Mouse (Mus musculus): ENCODE measurements around the gene Fblim1. TPM values are rescaled to one million over a fixed set of nuclear protein-coding genes. Genes with fewer than 3 reads are reported as not detected.

Gene Fblim1
- polyA plus RNA-seq, 1 experiment from 2014 or later = 41.0 TPM

GRCm38 (mm10) chr4:141538408-141539212, 67.3 kb downstream of the Fblim1 start, which contains the start of gene Spen:
TSS of gene Spen (minus strand) at chr4:141538597.
- ATAC-seq (ENCODE audit: low FRiP score) = peak; percentile 80
- H3K36me3 ChIP-seq = no peaks in the 10 kb centered on the region

GRCm38 (mm10) chr4:141537706-141538407, 68.0 kb downstream of the Fblim1 start:
- no peaks in the 10 kb centered on the region for H3K36me3 ChIP-seq
- H3K9ac ChIP-seq = peak overlapping the region; percentile 96
- under 1% methylated on average over 89 of the region's 101 CpGs for WGBS
- H3K4me3 ChIP-seq = peak overlapping the region; percentile 96
- H3K27me3 ChIP-seq = no peaks in the 10 kb centered on the region
- peak; percentile 8 for ATAC-seq (ENCODE audit: low FRiP score)
- H3K4me2 ChIP-seq = peak overlapping the region; percentile 84
- no peaks in the 10 kb centered on the region for H3K9me3 ChIP-seq
- H3K4me1 ChIP-seq (replicated peaks) = peaks cover 47% of the 10 kb centered on the region
- peak overlapping the region; percentile 97 for H3K27ac ChIP-seq

More at GRCm38 (mm10) chr4:141538408-141539212, 67.3 kb downstream of the Fblim1 start, which contains the start of gene Spen:
- peaks cover 40% of the 10 kb centered on the region for H3K4me1 ChIP-seq (replicated peaks)
- peak within 1 kb of the TSS; percentile 96 for H3K4me3 ChIP-seq
- no peaks in the 10 kb centered on the region for H3K9me3 ChIP-seq
- WGBS = under 1% methylated on average over 61 of the region's 88 CpGs
- peak within 1 kb of the TSS; percentile 84 for H3K4me2 ChIP-seq
- H3K27me3 ChIP-seq = no peaks in the 10 kb centered on the region
- peak within 1 kb of the TSS; percentile 97 for H3K27ac ChIP-seq
- peak within 1 kb of the TSS; percentile 96 for H3K9ac ChIP-seq

- WGBS = under 1% methylated on average over 14 of the region's 14 CpGs
- Histone ChIP-seq H3K9ac (peak overlapping the region; percentile 96), H3K36me3 (no peaks in the 10 kb centered on the region), H3K9me3 (no peaks in the 10 kb centered on the region), H3K4me2 (peak overlapping the region; percentile 84), H3K4me3 (peak overlapping the region; percentile 96), H3K27me3 (no peaks in the 10 kb centered on the region), H3K4me1 (replicated peaks) (peaks cover 52% of the 10 kb centered on the region), H3K27ac (peak overlapping the region; percentile 97)
- ATAC-seq (ENCODE audit: low FRiP score) = no peak
Observed at GRCm38 (mm10) chr4:141537226-141537610, 68.7 kb downstream of the Fblim1 start.

- under 1% methylated on average over 61 of the region's 61 CpGs for WGBS
- peak overlapping the region; percentile 84 for H3K4me2 ChIP-seq
Observed at GRCm38 (mm10) chr4:141536291-141537225, 69.3 kb downstream of the Fblim1 start.

GRCm38 (mm10) chr4:141534947-141535680, 70.8 kb downstream of the Fblim1 start:
- H3K36me3 ChIP-seq = no peaks in the 10 kb centered on the region
- peak overlapping the region; percentile 97 for H3K27ac ChIP-seq
- ATAC-seq (ENCODE audit: low FRiP score) = peak; percentile 29; the same call in 1 of the 2 replicates
- H3K4me1 ChIP-seq (replicated peaks) = peaks cover 54% of the 10 kb centered on the region
- H3K4me2 ChIP-seq = peak overlapping the region; percentile 84
- WGBS = 8% methylated on average over 10 of the region's 11 CpGs
- no peaks in the 10 kb centered on the region for H3K9me3 ChIP-seq
- H3K27me3 ChIP-seq = no peaks in the 10 kb centered on the region
- H3K9ac ChIP-seq = peak overlapping the region; percentile 96
- H3K4me3 ChIP-seq = peak overlapping the region; percentile 96

More at GRCm38 (mm10) chr4:141536291-141537225, 69.3 kb downstream of the Fblim1 start:
- peaks cover 48% of the 10 kb centered on the region for H3K4me1 ChIP-seq (replicated peaks)
- H3K4me3 ChIP-seq = peak overlapping the region; percentile 96
- H3K36me3 ChIP-seq = no peaks in the 10 kb centered on the region
- peak overlapping the region; percentile 97 for H3K27ac ChIP-seq
- no peaks in the 10 kb centered on the region for H3K27me3 ChIP-seq
- ATAC-seq (ENCODE audit: low FRiP score) = peak; percentile 46; the same call in 1 of the 2 replicates
- no peaks in the 10 kb centered on the region for H3K9me3 ChIP-seq
- peak overlapping the region; percentile 96 for H3K9ac ChIP-seq

- H3K4me2 ChIP-seq = no peak overlapping the region
- no peaks in the 10 kb centered on the region for H3K9me3 ChIP-seq
- H3K4me1 ChIP-seq (replicated peaks) = peaks cover 52% of the 10 kb centered on the region
- no peak overlapping the region for H3K9ac ChIP-seq
- WGBS = 78% methylated on average over 15 of the region's 15 CpGs
- no peak overlapping the region for H3K4me3 ChIP-seq
- no peaks in the 10 kb centered on the region for H3K27me3 ChIP-seq
- 0 out of 2 replicates have a peak, but pooled peaks cover 3% of the 10 kb centered on the region for H3K36me3 ChIP-seq
- no peak for ATAC-seq (ENCODE audit: low FRiP score)
- no peak overlapping the region for H3K27ac ChIP-seq
Observed at GRCm38 (mm10) chr4:141530979-141531378, 74.9 kb downstream of the Fblim1 start.

GRCm38 (mm10) chr4:141528938-141529337, 77.0 kb downstream of the Fblim1 start:
- no peak overlapping the region for H3K9ac ChIP-seq
- no peak overlapping the region for H3K4me2 ChIP-seq
- no peak for ATAC-seq (ENCODE audit: low FRiP score)
- H3K4me3 ChIP-seq = no peak overlapping the region
- 0 out of 2 replicates have a peak, but pooled peaks cover 3% of the 10 kb centered on the region for H3K36me3 ChIP-seq
- 89% methylated on average over 11 of the region's 11 CpGs for WGBS
- no peaks in the 10 kb centered on the region for H3K9me3 ChIP-seq
- peaks cover 47% of the 10 kb centered on the region for H3K4me1 ChIP-seq (replicated peaks)
- H3K27ac ChIP-seq = no peak overlapping the region
- no peaks in the 10 kb centered on the region for H3K27me3 ChIP-seq

GRCm38 (mm10) chr4:141526936-141527650, 78.8 kb downstream of the Fblim1 start:
- Histone ChIP-seq H3K27ac (no peak overlapping the region), H3K4me1 (replicated peaks) (peaks cover 36% of the 10 kb centered on the region), H3K4me3 (no peak overlapping the region), H3K36me3 (peaks cover 5% of the 10 kb centered on the region), H3K27me3 (no peaks in the 10 kb centered on the region), H3K4me2 (no peak overlapping the region), H3K9me3 (no peaks in the 10 kb centered on the region), H3K9ac (no peak overlapping the region)
- WGBS = 84% methylated on average over 7 of the region's 7 CpGs
- no peak for ATAC-seq (ENCODE audit: low FRiP score)

All from hindbrain, embryonic 13.5 days (tissue).